Mouse (Mus musculus): ENCODE measurements around the gene Setd7. TPM values are rescaled to one million over a fixed set of nuclear protein-coding genes. Genes with fewer than 3 reads are reported as not detected.

Gene Setd7
- total RNA-seq, 1 experiment from 2014 or later: 29.5 TPM

- no peak for ATAC-seq (replicated peaks; ENCODE audit: low read depth, poor library complexity, severe bottlenecking)
Observed at GRCm38 (mm10) chr3:51525186-51525785, 35.4 kb downstream of the Setd7 start.

DNA sequence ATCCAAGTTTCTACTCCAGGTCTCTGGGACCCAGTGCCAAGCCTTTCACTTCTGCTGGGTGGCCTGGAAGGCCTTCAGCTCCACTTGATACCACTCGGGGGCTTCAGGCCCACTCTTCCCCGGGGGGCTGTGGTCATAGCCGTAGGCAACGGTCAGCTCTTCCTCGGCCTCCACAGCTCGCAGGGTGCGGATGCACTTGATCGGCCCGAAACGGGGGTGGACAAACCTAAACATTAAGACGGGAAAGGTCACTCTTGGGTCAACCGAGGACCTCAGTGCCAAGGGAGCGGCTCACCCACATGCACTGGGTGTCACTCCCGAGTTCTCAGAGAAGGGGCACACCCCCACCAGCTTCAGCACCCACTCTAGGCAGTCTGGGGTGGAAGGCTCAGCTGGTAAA is 39.4 kb downstream of the Setd7 start:
- ATAC-seq (replicated peaks; ENCODE audit: low read depth, poor library complexity, severe bottlenecking): no peak

DNA sequence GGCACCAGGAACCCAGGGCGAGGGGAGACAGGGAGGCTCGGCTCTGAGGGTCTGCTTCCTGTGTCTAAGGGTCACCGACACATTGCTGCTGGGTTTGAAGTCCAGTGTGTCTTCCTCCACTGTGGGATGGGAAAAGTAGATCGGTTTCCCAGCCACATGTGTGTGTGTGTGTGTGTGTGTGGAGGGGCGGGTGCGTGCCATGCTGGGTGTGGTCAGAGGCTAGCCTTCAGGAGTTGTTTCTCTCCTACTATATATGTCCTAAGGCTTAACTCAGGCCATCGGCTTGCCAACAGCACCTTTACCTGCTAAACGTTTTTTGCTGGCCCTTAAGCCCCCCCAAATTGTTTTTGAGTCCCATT is 41.9 kb downstream of the Setd7 start:
- peak; percentile 51 for ATAC-seq (replicated peaks; ENCODE audit: low read depth, poor library complexity, severe bottlenecking)

DNA sequence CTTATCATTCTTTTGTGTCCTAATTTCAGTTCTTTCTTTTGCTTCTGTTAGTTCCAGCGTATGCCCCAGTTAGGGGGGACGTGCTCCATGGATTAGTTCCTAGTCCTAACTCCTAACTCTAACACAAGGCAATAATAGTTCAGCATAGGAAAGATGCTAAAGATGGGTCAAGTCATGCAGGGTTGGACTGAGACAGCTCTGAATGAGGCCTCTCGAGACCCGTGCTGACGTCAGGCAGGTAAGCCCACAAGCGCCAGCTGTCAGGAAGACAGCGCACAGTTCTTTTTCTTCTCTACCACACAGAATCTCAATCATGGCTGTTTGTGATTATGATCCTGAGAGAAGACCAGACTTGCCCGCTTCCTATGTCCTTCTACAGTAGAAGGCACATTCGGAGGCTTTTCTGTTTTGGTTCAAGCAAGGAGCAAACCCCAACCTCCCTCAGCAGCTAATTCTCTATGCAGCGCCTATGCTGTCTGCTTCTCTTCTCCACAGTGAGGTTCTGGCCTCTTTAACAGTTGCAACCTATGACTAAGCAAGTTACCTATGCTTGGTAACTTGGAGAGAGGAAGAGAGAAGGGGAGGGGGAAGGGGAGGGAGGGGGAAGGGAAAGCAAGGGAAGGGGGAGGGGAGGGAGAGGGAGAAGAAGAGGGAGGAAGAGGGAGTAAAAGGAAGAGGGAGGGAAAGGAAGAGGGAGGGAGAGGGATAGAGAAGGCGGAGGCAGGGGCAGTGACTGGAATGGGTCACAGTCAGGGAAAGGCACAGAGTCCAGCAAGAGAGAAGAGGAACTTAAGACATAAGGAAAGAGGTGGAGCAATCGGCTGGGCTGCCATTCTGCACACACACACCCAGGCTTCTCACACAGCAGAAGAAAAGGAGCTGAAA is 42.6 kb downstream of the Setd7 start:
- peak; percentile 88 for ATAC-seq (replicated peaks; ENCODE audit: low read depth, poor library complexity, severe bottlenecking)

DNA sequence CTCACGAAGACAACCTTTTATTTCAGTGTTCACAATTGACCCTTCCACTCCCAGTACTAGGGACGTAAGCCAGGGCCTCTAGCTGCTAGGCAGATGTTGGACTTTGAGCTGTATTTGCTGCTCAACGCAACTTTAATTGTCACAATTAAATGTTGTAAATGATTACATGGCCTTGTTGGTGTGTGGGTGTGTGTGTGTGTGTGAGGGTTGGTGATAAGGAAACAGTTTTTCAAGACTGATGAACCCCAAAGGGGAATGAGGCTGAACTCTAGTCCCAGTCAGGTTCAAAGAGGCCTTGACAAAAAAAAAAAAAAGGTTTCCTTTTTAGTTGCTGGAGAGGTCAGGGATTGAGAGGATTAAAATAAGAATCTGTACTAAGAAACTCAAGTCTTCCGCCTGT is 43.2 kb downstream of the Setd7 start:
- no peak for ATAC-seq (replicated peaks; ENCODE audit: low read depth, poor library complexity, severe bottlenecking)

DNA sequence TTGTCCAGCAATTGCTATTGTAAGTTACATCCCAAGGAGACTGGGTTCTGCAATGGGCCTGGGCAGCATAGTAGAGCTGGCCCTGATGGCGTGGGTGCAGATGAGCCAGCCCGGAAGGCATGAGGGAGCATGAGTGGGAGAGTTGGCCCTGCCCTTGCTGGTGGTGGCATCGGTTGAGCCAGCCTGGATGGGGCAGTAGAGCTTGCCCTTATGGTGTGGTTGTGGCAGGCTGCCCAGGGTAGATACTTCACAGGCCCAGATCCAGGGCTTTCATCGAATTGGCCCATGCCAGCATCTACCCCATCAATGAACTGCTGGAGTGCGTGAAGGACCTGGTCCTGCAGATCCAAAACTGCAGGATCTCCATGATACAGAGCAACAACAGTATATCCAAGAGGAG is 48.7 kb downstream of the Setd7 start:
- ATAC-seq (replicated peaks; ENCODE audit: low read depth, poor library complexity, severe bottlenecking): no peak

- peak; percentile 92 for ATAC-seq (replicated peaks; ENCODE audit: low read depth, poor library complexity, severe bottlenecking)
Observed at GRCm38 (mm10) chr3:51510903-51511302, 49.8 kb downstream of the Setd7 start.

DNA sequence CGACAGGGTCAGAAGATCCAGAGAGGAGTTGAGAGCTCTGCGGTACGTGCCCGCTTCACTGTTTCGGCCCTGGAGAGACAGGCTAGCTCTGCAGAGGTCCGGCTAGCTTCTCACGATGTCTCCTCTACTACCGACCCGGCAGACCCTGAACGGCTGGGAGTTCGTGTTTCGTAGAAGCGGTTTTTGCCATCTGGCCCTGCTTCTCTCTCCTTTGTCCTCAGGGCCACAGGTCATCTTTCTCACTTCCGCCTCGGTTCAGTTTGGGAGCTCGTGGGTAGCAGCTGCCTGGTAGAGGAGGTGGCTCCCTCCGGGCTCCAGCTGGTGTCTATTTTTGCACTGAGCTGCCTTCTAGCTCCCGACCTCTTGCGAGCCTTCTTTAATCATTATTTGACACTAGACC is 55.2 kb downstream of the Setd7 start:
- ATAC-seq (replicated peaks; ENCODE audit: low read depth, poor library complexity, severe bottlenecking): no peak

- ATAC-seq (replicated peaks; ENCODE audit: low read depth, poor library complexity, severe bottlenecking): no peak
Observed at GRCm38 (mm10) chr3:51504385-51504952, 56.2 kb downstream of the Setd7 start.

GRCm38 (mm10) chr3:51499876-51500275 is 60.8 kb downstream of the Setd7 start:
- no peak for ATAC-seq (replicated peaks; ENCODE audit: low read depth, poor library complexity, severe bottlenecking)

DNA sequence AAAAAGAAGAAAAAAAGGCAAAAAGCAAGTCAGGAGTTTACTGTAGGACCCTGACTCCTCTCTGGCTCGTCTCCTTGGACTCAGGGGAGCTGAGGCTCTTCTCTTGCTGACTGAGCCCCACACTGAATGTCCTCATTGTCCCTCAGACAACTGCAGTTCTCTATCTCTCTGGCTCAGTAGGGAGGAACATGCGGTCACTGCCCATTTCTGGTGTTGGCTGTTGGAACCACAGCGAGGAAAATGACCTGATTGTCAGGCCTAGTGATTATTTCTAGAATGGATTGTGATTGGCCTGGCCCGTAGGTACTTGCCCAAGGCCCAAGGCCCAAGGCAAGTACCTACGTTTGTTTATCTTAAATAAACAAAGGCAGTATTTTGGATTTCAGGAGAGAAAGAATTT is 62.0 kb downstream of the Setd7 start:
- no peak for ATAC-seq (replicated peaks; ENCODE audit: low read depth, poor library complexity, severe bottlenecking)

DNA sequence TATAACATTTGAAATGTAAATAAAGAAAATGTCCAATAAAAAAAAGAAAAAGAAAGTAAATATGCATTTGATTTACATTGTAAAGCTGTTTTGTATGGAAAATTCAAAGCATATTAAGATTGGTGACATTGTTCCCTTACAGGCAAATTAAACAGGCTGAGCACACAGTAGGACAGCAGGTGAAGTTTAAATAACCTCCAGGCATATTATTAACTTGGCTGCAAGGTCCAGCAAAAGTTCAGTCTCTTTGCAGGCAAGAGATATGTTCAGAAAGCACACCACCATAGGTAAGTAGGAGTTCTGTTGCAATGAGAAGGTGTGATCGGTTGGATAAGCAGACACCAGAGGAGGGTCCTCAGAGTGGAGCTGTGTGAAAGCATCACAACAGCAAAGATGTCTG is 62.7 kb downstream of the Setd7 start:
- ATAC-seq (replicated peaks; ENCODE audit: low read depth, poor library complexity, severe bottlenecking): no peak

GRCm38 (mm10) chr3:51495646-51496045 is 65.0 kb downstream of the Setd7 start:
- ATAC-seq (replicated peaks; ENCODE audit: low read depth, poor library complexity, severe bottlenecking): no peak

- ATAC-seq (replicated peaks; ENCODE audit: low read depth, poor library complexity, severe bottlenecking): no peak
Observed at GRCm38 (mm10) chr3:51494466-51494865, 66.2 kb downstream of the Setd7 start.

DNA sequence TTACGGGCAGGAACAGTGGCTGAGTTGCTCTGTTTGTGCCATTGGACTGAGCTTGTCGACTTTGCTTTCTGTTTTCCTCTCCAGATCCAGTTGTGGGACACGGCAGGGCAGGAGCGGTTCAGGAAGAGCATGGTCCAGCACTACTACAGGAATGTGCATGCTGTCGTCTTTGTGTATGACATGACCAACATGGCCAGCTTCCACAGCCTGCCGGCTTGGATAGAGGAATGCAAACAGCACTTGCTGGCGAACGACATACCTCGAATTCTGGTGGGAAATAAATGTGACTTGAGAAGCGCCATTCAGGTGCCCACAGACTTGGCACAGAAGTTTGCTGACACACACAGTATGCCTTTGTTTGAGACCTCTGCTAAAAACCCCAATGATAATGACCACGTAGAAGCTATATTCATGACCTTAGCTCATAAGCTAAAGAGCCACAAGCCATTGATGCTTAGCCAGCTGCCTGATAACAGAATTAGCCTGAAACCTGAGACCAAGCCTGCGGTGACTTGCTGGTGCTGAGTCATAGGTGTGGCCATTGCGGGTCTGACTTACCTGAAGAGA is 67.3 kb downstream of the Setd7 start:
- no peak for ATAC-seq (replicated peaks; ENCODE audit: low read depth, poor library complexity, severe bottlenecking)

DNA sequence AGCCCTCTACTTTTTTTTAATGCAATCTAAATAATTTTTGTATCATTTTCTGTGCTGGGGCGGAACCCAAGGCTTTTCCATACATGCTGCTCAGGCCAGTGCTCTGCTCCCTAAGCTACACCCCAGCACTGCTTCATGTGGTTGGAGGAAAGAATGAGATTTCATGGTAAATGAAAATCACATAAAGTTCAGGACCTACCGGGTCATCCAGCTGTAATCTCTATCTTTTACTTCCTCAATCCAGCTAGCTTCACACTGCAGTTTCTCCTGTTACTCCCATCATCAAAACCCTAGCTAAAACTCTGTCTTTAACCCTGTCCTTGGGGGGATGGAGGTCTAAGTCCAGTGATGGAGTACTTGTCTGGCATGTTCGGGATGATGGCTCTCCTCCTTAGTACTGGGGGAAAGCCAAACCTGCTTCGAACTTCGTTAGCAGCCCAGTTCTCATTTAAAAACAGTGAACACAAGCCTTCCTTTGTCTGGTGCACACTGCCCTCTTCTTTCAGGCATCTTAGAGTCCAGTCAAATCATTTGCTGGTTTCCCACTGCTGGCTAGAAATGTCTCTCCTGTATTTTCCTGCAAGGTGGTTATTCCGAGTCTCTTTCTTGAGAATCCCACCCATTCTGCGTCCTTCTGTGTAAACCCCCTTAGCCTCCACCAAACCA is 70.5 kb downstream of the Setd7 start:
- no peak for ATAC-seq (replicated peaks; ENCODE audit: low read depth, poor library complexity, severe bottlenecking)

DNA sequence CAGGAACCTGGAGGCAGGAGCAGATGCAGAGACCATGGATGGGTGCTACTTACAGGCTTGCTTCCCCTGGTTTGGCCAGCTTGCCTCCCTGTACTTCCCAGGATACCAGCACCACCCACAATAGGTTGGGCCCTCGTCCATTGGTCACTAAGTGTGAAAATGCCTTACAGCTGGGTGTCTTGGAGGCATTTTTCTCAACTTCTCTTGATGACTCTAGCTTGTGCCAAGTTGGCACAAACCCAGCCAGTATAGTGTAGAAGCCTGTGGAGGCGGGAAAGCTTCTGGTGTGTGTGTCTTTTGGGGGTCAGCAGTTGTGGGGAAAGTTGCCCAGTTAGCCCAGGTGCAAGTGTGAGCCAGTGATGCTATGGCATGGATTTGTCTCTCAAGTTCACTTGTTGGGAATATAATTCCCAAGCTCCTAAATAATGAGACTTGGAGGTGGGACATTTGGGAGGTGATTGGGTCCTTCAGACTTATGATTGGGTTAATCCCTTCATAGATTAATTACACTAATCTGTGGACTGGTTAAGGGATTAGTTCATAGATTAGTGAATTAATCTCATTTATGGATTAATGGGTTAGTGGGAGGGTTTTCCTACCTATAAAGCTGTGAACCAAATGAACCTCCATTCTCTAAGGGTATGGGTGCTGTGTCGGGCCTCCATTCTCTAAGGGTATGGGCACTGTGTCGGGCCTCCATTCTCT is 74.0 kb downstream of the Setd7 start:
- ATAC-seq (replicated peaks; ENCODE audit: low read depth, poor library complexity, severe bottlenecking): no peak

GRCm38 (mm10) chr3:51485347-51485746 is 75.3 kb downstream of the Setd7 start:
- no peak for ATAC-seq (replicated peaks; ENCODE audit: low read depth, poor library complexity, severe bottlenecking)

DNA sequence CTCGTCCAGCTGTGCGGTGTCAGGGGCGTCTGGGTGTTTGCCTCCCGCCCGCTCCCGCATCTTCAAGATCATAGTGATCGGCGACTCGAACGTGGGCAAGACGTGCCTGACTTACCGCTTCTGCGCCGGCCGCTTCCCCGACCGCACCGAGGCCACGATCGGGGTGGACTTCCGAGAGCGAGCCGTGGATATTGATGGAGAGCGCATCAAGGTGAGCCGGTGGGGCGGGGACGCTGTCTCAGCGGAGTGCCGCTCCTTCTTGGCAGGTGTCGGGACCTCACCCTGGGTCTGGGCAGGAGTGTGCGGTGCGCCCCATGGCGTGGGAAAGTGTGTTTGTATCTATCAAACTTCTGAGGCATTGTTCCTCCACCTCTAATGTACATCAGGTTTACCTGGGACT is 76.3 kb downstream of the Setd7 start:
- ATAC-seq (replicated peaks; ENCODE audit: low read depth, poor library complexity, severe bottlenecking): no peak; the same call in 1 of the 2 replicates
